Mouse (Mus musculus): ENCODE results near the gene Rgcc. TPM values are rescaled to one million over a fixed set of nuclear protein-coding genes. Genes with fewer than 3 reads are reported as not detected.

Rgcc gene
- total and polyA plus RNA-seq, 3 experiments = 2.2 to 5.2 (median 2.3) TPM

DNA sequence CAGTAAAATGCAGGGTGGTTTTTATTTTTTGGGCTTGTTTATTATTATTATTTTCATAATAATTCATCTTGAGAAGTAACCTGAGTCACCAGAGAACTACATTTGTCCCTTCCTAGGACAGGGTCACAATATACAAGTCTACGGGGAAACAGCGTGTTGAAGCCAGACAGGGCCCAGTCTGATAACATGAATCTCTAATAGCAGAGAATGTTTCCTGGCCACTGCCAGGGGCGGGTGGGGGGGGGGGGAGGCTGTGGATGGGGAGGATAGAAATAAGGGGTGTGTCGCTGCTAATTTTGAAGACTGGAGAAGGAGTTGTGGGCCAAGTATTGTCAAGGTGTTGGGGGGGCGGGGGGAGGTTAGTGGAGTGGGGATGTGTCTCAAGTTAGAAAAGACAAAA is 6.5 kb upstream of the Rgcc start:
- no peaks in the 10 kb centered on the region for H3K9me3 ChIP-seq (replicated peaks; ENCODE audit: low read length)
- no peak overlapping the region for H3K4me3 ChIP-seq (replicated peaks in 1 of 3; ENCODE audit: low read depth in 2 of 3, low read length in 2 of 3, poor library complexity in 1 of 3)
- H3K9ac ChIP-seq (ENCODE audit: insufficient read depth, low read depth) = no peak overlapping the region
- H3K27ac ChIP-seq (ENCODE audit: insufficient read depth, low read depth) = no peak overlapping the region
- H3K79me2 ChIP-seq (replicated peaks; ENCODE audit: control insufficient read depth, extremely low read depth, insufficient read depth, poor library complexity, severe bottlenecking) = no peaks in the 10 kb centered on the region
- peaks cover 0 to 3% of the 10 kb centered on the region in 2 experiments; a peak in 1 of 4 replicates for H3K4me1 ChIP-seq (ENCODE audit: control insufficient read depth in 1 of 2, insufficient read depth in 2 of 2)
- in situ Hi-C loops (cut with MboI; ENCODE audit: low pct_ligation_motif_present, low pct_unique_long_range_greater_than_20kb, low sequenced_read_pairs) (loop anchor here (10.0 kb wide), 1 partner anchor 183 kb away; no protein-coding TSS in a partner anchor), dilution Hi-C loops (cut with MboI; ENCODE audit: extremely low pct_ligation_motif_present, extremely low pct_unique_long_range_greater_than_20kb, low sequenced_read_pairs) (no loop called here)
- H3K27me3 ChIP-seq (replicated peaks) = peaks cover under 1% of the 10 kb centered on the region
- no peak for DNase-seq (ENCODE audit: extremely low read depth)
- TF ChIP-seq ZC3H11A (IDR thresholded peaks at IDR 0.05; ENCODE audit: low read depth, low read length) (no peak), MEF2A (IDR thresholded peaks at IDR 0.05; ENCODE audit: borderline replicate concordance, low read depth, low read length) (no peak), RCOR1 (conservative IDR thresholded peaks at IDR 0.05; ENCODE audit: low read depth, low read length) (no peak), TCF12 (IDR thresholded peaks at IDR 0.05; ENCODE audit: low read depth, low read length) (no peak), CTCF (conservative IDR thresholded peaks at IDR 0.05 in 1 of 2, IDR thresholded peaks at IDR 0.05 in 1 of 2; ENCODE audit: low read depth in 2 of 2, low read length in 2 of 2) (no peak), RAD21 (IDR thresholded peaks at IDR 0.05; ENCODE audit: low read depth, low read length) (no peak), CHD1 (IDR thresholded peaks at IDR 0.05; ENCODE audit: low read depth, low read length) (no peak), HCFC1 (IDR thresholded peaks at IDR 0.05; ENCODE audit: low read depth, low read length) (no peak), NELFE (IDR thresholded peaks at IDR 0.05; ENCODE audit: low read depth, low read length) (no peak), E2F4 (IDR thresholded peaks at IDR 0.05; ENCODE audit: insufficient replicate concordance, low read depth, low read length) (no peak), EP300 (IDR thresholded peaks at IDR 0.05; ENCODE audit: low read length) (no peak), MXI1 (IDR thresholded peaks at IDR 0.05; ENCODE audit: low read depth, low read length) (no peak), PAX5 (IDR thresholded peaks at IDR 0.05; ENCODE audit: low read length) (no peak), IRF4 (IDR thresholded peaks at IDR 0.05; ENCODE audit: low read depth, low read length) (no peak), POLR2A (IDR thresholded peaks at IDR 0.05; ENCODE audit: low read depth, low read length) (no peak), USF2 (conservative IDR thresholded peaks at IDR 0.05; ENCODE audit: low read depth, low read length) (no peak), SIN3A (IDR thresholded peaks at IDR 0.05; ENCODE audit: low read length) (no peak), ZNF384 (IDR thresholded peaks at IDR 0.05; ENCODE audit: low read depth, low read length) (no peak)
- H3K36me3 ChIP-seq (replicated peaks in 1 of 2; ENCODE audit: control insufficient read depth in 1 of 2, insufficient read depth in 1 of 2, low read length in 1 of 2) = no peaks in the 10 kb centered on the region
- H3K4me2 ChIP-seq (ENCODE audit: insufficient read depth, low read depth, poor library complexity, severe bottlenecking) = no peak overlapping the region

DNA sequence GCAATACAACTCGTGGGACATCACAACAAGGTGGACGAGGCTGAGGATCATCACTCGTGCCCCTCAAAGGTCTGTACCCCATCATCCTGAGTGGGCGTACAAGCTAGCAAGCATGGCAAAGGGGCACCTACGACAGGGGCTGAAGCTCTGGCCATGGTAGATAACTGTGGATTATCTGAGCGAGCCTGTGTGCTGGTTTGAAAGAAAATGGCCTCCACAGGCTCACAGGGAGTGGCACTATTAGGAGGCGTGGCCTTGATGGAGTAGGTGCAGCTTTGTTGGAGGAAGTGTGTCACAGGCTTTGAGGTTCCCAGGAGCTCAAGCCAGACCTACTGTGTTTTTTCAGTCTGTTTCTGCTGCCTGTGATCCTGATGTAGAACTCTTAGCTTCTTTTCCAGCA is 5.7 kb upstream of the Rgcc start:
- Histone ChIP-seq H3K79me2 (replicated peaks; ENCODE audit: control insufficient read depth, extremely low read depth, insufficient read depth, poor library complexity, severe bottlenecking) (no peaks in the 10 kb centered on the region), H3K9me3 (replicated peaks; ENCODE audit: low read length) (no peaks in the 10 kb centered on the region), H3K4me3 (replicated peaks in 1 of 3; ENCODE audit: low read depth in 2 of 3, low read length in 2 of 3, poor library complexity in 1 of 3) (no peak overlapping the region), H3K27ac (ENCODE audit: insufficient read depth, low read depth) (no peak overlapping the region), H3K9ac (ENCODE audit: insufficient read depth, low read depth) (no peak overlapping the region), H3K4me2 (ENCODE audit: insufficient read depth, low read depth, poor library complexity, severe bottlenecking) (no peak overlapping the region), H3K36me3 (replicated peaks in 1 of 2; ENCODE audit: control insufficient read depth in 1 of 2, insufficient read depth in 1 of 2, low read length in 1 of 2) (no peaks in the 10 kb centered on the region), H3K4me1 (ENCODE audit: control insufficient read depth in 1 of 2, insufficient read depth in 2 of 2) (peaks cover under 1 to 3% of the 10 kb centered on the region in 2 experiments; a peak in 3 of 4 replicates), H3K27me3 (replicated peaks) (peaks cover 2% of the 10 kb centered on the region)
- in situ Hi-C loops (cut with MboI; ENCODE audit: low pct_ligation_motif_present, low pct_unique_long_range_greater_than_20kb, low sequenced_read_pairs) (loop anchor here (10.0 kb wide), 1 partner anchor 182 kb away; no protein-coding TSS in a partner anchor), dilution Hi-C loops (cut with MboI; ENCODE audit: extremely low pct_ligation_motif_present, extremely low pct_unique_long_range_greater_than_20kb, low sequenced_read_pairs) (no loop called here)
- TF ChIP-seq MAX (IDR thresholded peaks at IDR 0.05; ENCODE audit: low read length) (no peak), RAD21 (IDR thresholded peaks at IDR 0.05; ENCODE audit: low read depth, low read length) (no peak), IRF4 (IDR thresholded peaks at IDR 0.05; ENCODE audit: low read depth, low read length) (no peak), TBP (conservative IDR thresholded peaks at IDR 0.05; ENCODE audit: low read depth, low read length) (no peak), NELFE (IDR thresholded peaks at IDR 0.05; ENCODE audit: low read depth, low read length) (no peak), KAT2A (IDR thresholded peaks at IDR 0.05; ENCODE audit: insufficient replicate concordance, low read length) (no peak), ELF1 (IDR thresholded peaks at IDR 0.05; ENCODE audit: low read depth, low read length) (no peak), MAZ (IDR thresholded peaks at IDR 0.05; ENCODE audit: low read depth, low read length) (no peak), ZKSCAN1 (IDR thresholded peaks at IDR 0.05; ENCODE audit: borderline replicate concordance, low read depth, low read length) (no peak), GABPA (IDR thresholded peaks at IDR 0.05; ENCODE audit: insufficient replicate concordance, low read depth, low read length) (no peak), NRF1 (IDR thresholded peaks at IDR 0.05; ENCODE audit: low read depth, low read length) (no peak), MXI1 (IDR thresholded peaks at IDR 0.05; ENCODE audit: low read depth, low read length) (no peak), JUND (conservative IDR thresholded peaks at IDR 0.05; ENCODE audit: low read depth, low read length) (no peak), RCOR1 (conservative IDR thresholded peaks at IDR 0.05; ENCODE audit: low read depth, low read length) (no peak), ZC3H11A (IDR thresholded peaks at IDR 0.05; ENCODE audit: low read depth, low read length) (no peak), JUN (IDR thresholded peaks at IDR 0.05; ENCODE audit: insufficient read depth, low read depth, low read length) (no peak)
- DNase-seq (ENCODE audit: extremely low read depth) = no peak
